Mouse (Mus musculus) bone marrow, adult 2 months (tissue): Measurements from ENCODE around the gene Rasal3.

Experiments
- CTCF ChIP-seq: fragments of 200-500 bp; IDR thresholded peaks from 2 replicates; pipeline ENCODE4 v1.5.1; 2011; ENCODE audit warnings: low read length, control low read depth; ENCODE audit not compliant: control insufficient read depth, insufficient read depth
- POLR2A ChIP-seq: fragments of 200-500 bp; IDR thresholded peaks from 2 replicates; pipeline ENCODE4 v1.6.1; 2011; ENCODE audit warnings: low read depth, mild to moderate bottlenecking, control low read depth, low read length, borderline replicate concordance; ENCODE audit not compliant: control insufficient read depth

DNA sequence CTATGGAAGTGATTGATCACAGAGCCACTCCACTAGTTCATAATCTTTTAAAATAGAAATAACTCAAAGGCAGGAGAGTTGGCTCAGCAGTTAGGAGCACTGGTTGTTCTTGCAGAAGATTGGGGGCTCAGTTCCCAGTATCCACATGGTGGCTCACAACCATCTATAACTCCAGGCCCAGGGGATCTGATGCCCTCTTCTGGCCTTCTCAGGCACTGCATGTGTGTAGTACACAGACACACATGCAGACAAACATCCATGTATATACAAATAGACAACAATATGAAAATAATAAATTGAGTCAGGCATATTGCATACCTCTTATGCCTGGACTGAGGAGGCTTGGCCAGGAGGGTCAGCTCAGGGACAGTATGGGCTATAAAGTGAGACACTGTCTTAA lies 43.8 kb upstream of the Rasal3 start:
- TF ChIP-seq CTCF (0 out of 2 replicates have a peak, but pooled peaks have one; percentile 7), POLR2A (no peak)
